Mouse (Mus musculus) kidney, adult 2 months (tissue): ENCODE data around the gene Arl3.

ENCODE experiments used
- CTCF ChIP-seq: fragments of 200-500 bp; conservative IDR thresholded peaks from 2 replicates; pipeline ENCODE4 v1.5.1; 2011; ENCODE audit warnings: low read depth, mild to moderate bottlenecking, control low read depth, low read length, moderate library complexity, mixed read lengths; ENCODE audit not compliant: insufficient read depth, insufficient read length
- POLR2A ChIP-seq: fragments of 200-500 bp; IDR thresholded peaks from one replicate; pipeline ENCODE4 v1.6.1; 2011; ENCODE audit warnings: low read depth, low read length, control low read depth

DNA sequence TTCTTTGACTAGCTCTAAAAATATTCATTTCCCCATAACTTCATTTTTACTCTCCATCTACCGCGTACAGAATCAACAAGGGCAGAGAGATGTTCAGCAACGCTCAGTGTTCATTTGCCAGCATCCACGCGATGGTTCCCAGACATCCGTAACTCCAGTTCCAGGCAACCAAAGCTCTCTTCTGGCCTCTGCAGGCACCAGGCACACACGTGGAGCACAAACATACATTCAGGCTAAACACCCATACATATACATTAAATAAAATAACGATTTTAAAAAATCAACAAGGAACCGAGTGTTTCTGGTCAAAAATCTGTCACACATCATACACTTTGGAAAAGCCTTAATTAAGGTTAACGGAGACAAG lies 1.1 kb downstream of the Arl3 start:
- TF ChIP-seq CTCF = no peak
- no peak for TF ChIP-seq POLR2A
